9 mouse cellular contexts compared by ENCODE assay signal in the genomic region with DNA sequence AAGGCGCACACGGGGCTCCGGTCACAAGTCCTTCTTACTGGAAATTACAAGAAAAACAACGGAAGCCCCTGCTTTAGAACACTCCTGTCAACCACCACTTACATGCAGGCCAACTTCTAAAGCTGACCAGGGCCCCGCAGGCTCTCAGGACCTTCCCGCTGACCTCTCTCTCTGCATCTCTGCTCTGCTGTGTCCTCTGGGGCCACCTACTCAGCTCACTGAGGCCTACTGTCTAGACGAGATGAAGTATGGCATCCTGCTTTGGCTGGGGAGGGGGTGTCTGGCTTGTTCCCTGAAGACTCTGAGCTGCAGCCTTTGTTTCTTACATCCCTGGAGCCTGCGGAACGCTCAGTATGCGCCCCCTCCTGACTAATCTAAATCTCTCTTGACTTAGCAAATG.
DNase-seq lines count a peak whose midpoint lies in the region; ATAC-seq lines count a peak whose summit lies in the region.
"Had no signal": no experiment of that assay in that cellular context is flagged by ENCODE, and none has a peak within 500 bp of the region (broad histone marks: within the 10 kb centered on the region; RNA-seq: fewer than 3 reads in every experiment).

No protein-coding gene starts in this region.

- peak; percentile 11 to 28 for DNase-seq in heart, postnatal 10 days
- DNase-seq in heart, adult 9 months (ENCODE audit: low spot score in 2 of 2), result no peak
- peak; percentile 81 for DNase-seq in embryo, embryonic 10 days (ENCODE audit: low spot score)
- DNase-seq in heart, postnatal 4 days, result peak; percentile 13
- no peak for DNase-seq in natural killer cell, adult 2 months (ENCODE audit: low spot score in 2 of 2)
- DNase-seq: gastrocnemius, postnatal 10 days had no signal

- WGBS in midbrain, embryonic 12.5 days, result 44% methylated on average over 10 of the region's 10 CpGs

- intact Hi-C loops in heart, postnatal 10 days (cut with DNase I), result no loop called here

- peaks cover 19% of the 10 kb centered on the region for H3K36me3 ChIP-seq in midbrain, embryonic 12.5 days

- H3K27me3 ChIP-seq in midbrain, embryonic 12.5 days, result no peaks in the 10 kb centered on the region

- no peaks in the 10 kb centered on the region for H3K9me3 ChIP-seq in midbrain, embryonic 12.5 days

- no peak overlapping the region for H3K27ac ChIP-seq in midbrain, embryonic 12.5 days (replicated peaks)

- peak; percentile 67; the same call in 1 of the 2 replicates for ATAC-seq in midbrain, embryonic 12.5 days (ENCODE audit: low FRiP score, low read depth)
- ATAC-seq in megakaryocyte-erythroid progenitor cell, adult 5-6 weeks (replicated peaks; ENCODE audit: low FRiP score, low TSS enrichment, poor library complexity, severe bottlenecking), result no peak
- no peak for ATAC-seq in frontal cortex, adult (ENCODE audit: low TSS enrichment)

- no peak overlapping the region for H3K4me3 ChIP-seq in midbrain, embryonic 12.5 days

- H3K9ac ChIP-seq in midbrain, embryonic 12.5 days (replicated peaks), result no peak overlapping the region

- no peak overlapping the region for H3K4me2 ChIP-seq in midbrain, embryonic 12.5 days (replicated peaks)

- H3K4me1 ChIP-seq in midbrain, embryonic 12.5 days, result peaks cover 19% of the 10 kb centered on the region

Comparison
In these comparisons a context has a peak if more than half of its experiments do, and no peak if none do; other contexts are left out.
1. DNase-seq: peak in heart, postnatal 10 days (2 of 2), embryo, embryonic 10 days (single experiment) and heart, postnatal 4 days (single experiment); none in heart, adult 9 months (0 of 2) and natural killer cell, adult 2 months (0 of 2).